Mouse (Mus musculus) erythroblast, embryonic 14.5 days (primary cell): ENCODE data around the gene Olfr464.

ENCODE experiments used
- GATA1 ChIP-seq: IDR thresholded peaks from 2 replicates; pipeline ENCODE4 v1.6.1; 2012; ENCODE audit warnings: low read length, inconsistent platforms, mixed read lengths
- TAL1 ChIP-seq: IDR thresholded peaks from 3 replicates; pipeline ENCODE4 v1.6.1; 2012; ENCODE audit warnings: low read length, inconsistent platforms, mixed read lengths

GRCm38 (mm10) chr11:87884856-87885255 is 35.9 kb downstream of the Olfr464 start:
- TF ChIP-seq GATA1 (no peak), TAL1 (no peak)
